Mouse (Mus musculus) testis, adult 2 months (tissue): ENCODE measurements at regions not wholly inside any gene's neighbourhood (a gene's known extent, or its start where the extent isn't known, plus 50 kb on each side); places are given as distances from the start of the nearest gene placed in this dataset.

Experiments
- CTCF ChIP-seq: fragments of 200-500 bp; IDR thresholded peaks from 2 replicates; pipeline ENCODE4 v1.5.1; 2012; ENCODE audit warnings: low read depth, mild to moderate bottlenecking, inconsistent platforms, low read length, moderate library complexity; ENCODE audit not compliant: control insufficient read depth, insufficient read depth, insufficient replicate concordance
- POLR2A ChIP-seq: fragments of 200-500 bp; IDR thresholded peaks from 2 replicates; pipeline ENCODE4 v1.6.1; 2012; ENCODE audit warnings: low read depth, mild to moderate bottlenecking, inconsistent platforms, low read length, moderate library complexity; ENCODE audit not compliant: control insufficient read depth

GRCm38 (mm10) chr11:63678382-63678905 is 243.6 kb downstream of the Hs3st3b1 start:
- TF ChIP-seq CTCF (no peak), POLR2A (no peak)
